Comparison of ENCODE assay signal across 15 mouse cellular contexts in genomic region chr15:102975688-102976111, GRCm38 (mm10). TPM values are rescaled to one million over a fixed set of nuclear protein-coding genes. Genes with fewer than 3 reads are reported as not detected.
DNase-seq lines count a peak whose midpoint lies in the region; ATAC-seq and TF ChIP-seq lines count a peak whose summit lies in the region.
"Had no signal": no experiment of that assay in that cellular context is flagged by ENCODE, and none has a peak within 500 bp of the region (broad histone marks: within the 10 kb centered on the region; RNA-seq: fewer than 3 reads in every experiment).

No protein-coding gene starts in this region.

- peak overlapping the region; percentile 85 for H3K4me3 ChIP-seq in gastrocnemius, adult 2 months
- peak overlapping the region; percentile 64 for H3K4me3 ChIP-seq in neural tube, embryonic 15.5 days (replicated peaks)
- no peak overlapping the region for H3K4me3 ChIP-seq in heart, embryonic 10.5 days
- H3K4me3 ChIP-seq: erythroblast, embryonic 14.5 days; liver, embryonic 15.5 days had no signal

- peaks cover 18% of the 10 kb centered on the region; the same call in 1 of the 2 replicates for H3K27me3 ChIP-seq in neural tube, embryonic 15.5 days (replicated peaks)
- H3K27me3 ChIP-seq in heart, embryonic 10.5 days (ENCODE audit: insufficient read depth, poor library complexity, severe bottlenecking) = peaks cover 100% of the 10 kb centered on the region

- peak overlapping the region; percentile 91 for H3K27ac ChIP-seq in gastrocnemius, adult 2 months
- peak overlapping the region; percentile 95 for H3K27ac ChIP-seq in neural tube, embryonic 15.5 days (replicated peaks)
- no peak overlapping the region for H3K27ac ChIP-seq in heart, embryonic 10.5 days
- H3K27ac ChIP-seq: liver, embryonic 15.5 days had no signal

- TF ChIP-seq CTCF in gastrocnemius, adult 2 months (IDR thresholded peaks at IDR 0.05) = no peak

- intact Hi-C loops in gastrocnemius, adult 2 months (cut with DNase I) = no loop called here

- H3K9me3 ChIP-seq in neural tube, embryonic 15.5 days (replicated peaks) = no peaks in the 10 kb centered on the region
- H3K9me3 ChIP-seq in heart, embryonic 10.5 days = no peaks in the 10 kb centered on the region
- H3K9me3 ChIP-seq: liver, embryonic 15.5 days had no signal

- H3K36me3 ChIP-seq in neural tube, embryonic 15.5 days = no peaks in the 10 kb centered on the region
- no peaks in the 10 kb centered on the region for H3K36me3 ChIP-seq in heart, embryonic 10.5 days
- H3K36me3 ChIP-seq: liver, embryonic 15.5 days had no signal

- H3K4me1 ChIP-seq in neural tube, embryonic 15.5 days = peaks cover 26% of the 10 kb centered on the region
- peaks cover 9% of the 10 kb centered on the region for H3K4me1 ChIP-seq in heart, embryonic 10.5 days

- H3K4me2 ChIP-seq in neural tube, embryonic 15.5 days = peak overlapping the region; percentile 70
- H3K4me2 ChIP-seq: liver, embryonic 15.5 days had no signal

- no peak for ATAC-seq in neural tube, embryonic 15.5 days (ENCODE audit: low FRiP score)

- under 1% methylated on average over 21 of the region's 21 CpGs for WGBS in neural tube, embryonic 15.5 days
- WGBS in heart, embryonic 10.5 days = 1% methylated on average over 21 of the region's 21 CpGs

- peak; percentile 69 for DNase-seq in gastrocnemius, adult 2 months
- no peak for DNase-seq in gastrocnemius, adult 18-20 months (ENCODE audit: low spot score)
- peak; percentile 20 for DNase-seq in urinary bladder, adult 2 months (ENCODE audit: low spot score)
- no peak for DNase-seq in urinary bladder, postnatal 4 days (ENCODE audit: low spot score in 2 of 2)
- peak; percentile 70 for DNase-seq in kidney, postnatal 14 days
- no peak for DNase-seq in gastrocnemius, adult 8-10 months (ENCODE audit: low spot score in 2 of 2)
- no peak for DNase-seq in heart, embryonic 10.5 days (ENCODE audit: low spot score)
- DNase-seq: cerebellum, postnatal 14 days; layer of hippocampus, postnatal 36 days; thymus, adult 2 months had no signal

- peak overlapping the region; percentile 93 for H3K9ac ChIP-seq in neural tube, embryonic 15.5 days (replicated peaks)
- H3K9ac ChIP-seq: liver, embryonic 15.5 days had no signal

RNA-seq across cellular contexts. Expression of gene Hoxc9, which starts 0.5 kb away (rescaled TPM):
- 1 to 10 TPM; 6.7 to 8.3 TPM for total RNA-seq in gastrocnemius, adult 2 months (2021)
- 1 to 10 TPM; 6.8 to 7.4 TPM for total RNA-seq in gastrocnemius, adult 18-20 months (2021)
- 0.36 and 0.46 TPM in 2 replicates for polyA plus RNA-seq in urinary bladder, adult 2 months (2012; rRNA removed)
- 19.7 and 30.9 TPM in 2 replicates for polyA plus RNA-seq in neural tube, embryonic 15.5 days (2015; fragmentation: Nextera tagmentation; extraction: Ambion mirVana)
- 1 to 10 TPM; 5.3 to 7.4 (median 6.0) TPM for total RNA-seq in gastrocnemius, adult 8-10 months (2022)
- polyA plus RNA-seq in heart, embryonic 10.5 days (2016; fragmentation: Nextera tagmentation; extraction: Ambion mirVana) = 0.49 TPM in 1 of 2 replicates, not detected in the other
- total RNA-seq: layer of hippocampus, postnatal 36 days had no signal
- polyA plus RNA-seq: erythroblast, embryonic 14.5 days; heart, embryonic 14.5 days; liver, embryonic 15.5 days; spleen, adult 2 months had no signal

RNA-seq across cellular contexts. Expression of gene Hoxc5, which starts 8.5 kb away (rescaled TPM):
- total RNA-seq in gastrocnemius, adult 2 months (2021) = 1 to 10 TPM; 2.7 to 2.9 TPM
- 1 to 10 TPM; 1.5 to 2.1 TPM for total RNA-seq in gastrocnemius, adult 18-20 months (2021)
- 0.60 and 1.4 TPM in 2 replicates for polyA plus RNA-seq in urinary bladder, adult 2 months (2012; rRNA removed)
- 14.6 and 20.7 TPM in 2 replicates for polyA plus RNA-seq in neural tube, embryonic 15.5 days (2015; fragmentation: Nextera tagmentation; extraction: Ambion mirVana)
- 1 to 10 TPM; 1.6 to 3.4 (median 2.4) TPM for total RNA-seq in gastrocnemius, adult 8-10 months (2022)
- polyA plus RNA-seq in heart, embryonic 10.5 days (2016; fragmentation: Nextera tagmentation; extraction: Ambion mirVana) = 0.60 and 5.5 TPM in 2 replicates
- total RNA-seq: layer of hippocampus, postnatal 36 days had no signal
- polyA plus RNA-seq: erythroblast, embryonic 14.5 days had no signal

RNA-seq across cellular contexts. Expression of gene Hoxc10, which starts 9.1 kb away (rescaled TPM):
- total RNA-seq in gastrocnemius, adult 2 months (2021) = 10 to 100 TPM; 72.4 to 84.8 TPM
- 10 to 100 TPM; 78.5 to 88.0 TPM for total RNA-seq in gastrocnemius, adult 18-20 months (2021)
- 2.2 and 2.6 TPM in 2 replicates for polyA plus RNA-seq in urinary bladder, adult 2 months (2012; rRNA removed)
- 51.3 and 71.0 TPM in 2 replicates for polyA plus RNA-seq in neural tube, embryonic 15.5 days (2015; fragmentation: Nextera tagmentation; extraction: Ambion mirVana)
- 100 to 1,000 TPM in 1 of 4 experiments, 10 to 100 TPM in 3; 77.4 to 106 (median 88.9) TPM for total RNA-seq in gastrocnemius, adult 8-10 months (2022)
- polyA plus RNA-seq in heart, embryonic 10.5 days (2016; fragmentation: Nextera tagmentation; extraction: Ambion mirVana) = 0.07 and 0.62 TPM in 2 replicates
- total RNA-seq: layer of hippocampus, postnatal 36 days had no signal
- polyA plus RNA-seq: erythroblast, embryonic 14.5 days; heart, embryonic 14.5 days; liver, embryonic 15.5 days; spleen, adult 2 months had no signal

RNA-seq across cellular contexts. Expression of gene Hoxc8, which starts 14.7 kb away (rescaled TPM):
- total RNA-seq in gastrocnemius, adult 2 months (2021) = 1 to 10 TPM; 1.0 to 2.8 TPM
- total RNA-seq in gastrocnemius, adult 18-20 months (2021) = 1 to 10 TPM; 1.3 to 1.9 TPM
- polyA plus RNA-seq in urinary bladder, adult 2 months (2012; rRNA removed) = 0.39 and 0.47 TPM in 2 replicates
- polyA plus RNA-seq in neural tube, embryonic 15.5 days (2015; fragmentation: Nextera tagmentation; extraction: Ambion mirVana) = 56.5 and 108 TPM in 2 replicates
- 1 to 10 TPM; 1.3 to 1.5 (median 1.4) TPM for total RNA-seq in gastrocnemius, adult 8-10 months (2022)
- polyA plus RNA-seq in heart, embryonic 10.5 days (2016; fragmentation: Nextera tagmentation; extraction: Ambion mirVana) = 0.06 and 1.7 TPM in 2 replicates
- total RNA-seq: layer of hippocampus, postnatal 36 days had no signal
- polyA plus RNA-seq: erythroblast, embryonic 14.5 days; heart, embryonic 14.5 days; spleen, adult 2 months had no signal

RNA-seq across cellular contexts. Expression of gene Hoxc11, which starts 21.5 kb away (rescaled TPM):
- 10 to 100 TPM in 1 of 2 experiments, 1 to 10 TPM in 1; 6.9 to 11.7 TPM for total RNA-seq in gastrocnemius, adult 2 months (2021)
- 1 to 10 TPM; 6.7 to 8.3 TPM for total RNA-seq in gastrocnemius, adult 18-20 months (2021)
- polyA plus RNA-seq in urinary bladder, adult 2 months (2012; rRNA removed) = 3.9 and 4.0 TPM in 2 replicates
- 2.1 and 5.6 TPM in 2 replicates for polyA plus RNA-seq in neural tube, embryonic 15.5 days (2015; fragmentation: Nextera tagmentation; extraction: Ambion mirVana)
- total RNA-seq in gastrocnemius, adult 8-10 months (2022) = 1 to 10 TPM; 6.0 to 8.8 (median 7.6) TPM
- polyA plus RNA-seq in heart, embryonic 10.5 days (2016; fragmentation: Nextera tagmentation; extraction: Ambion mirVana) = not detected in 2 replicates
- total RNA-seq: layer of hippocampus, postnatal 36 days had no signal
- polyA plus RNA-seq: erythroblast, embryonic 14.5 days; heart, embryonic 14.5 days; liver, embryonic 15.5 days; spleen, adult 2 months had no signal

Comparison
In these comparisons a context has a peak if more than half of its experiments do, and no peak if none do; other contexts are left out.
1. DNase-seq: peak in gastrocnemius, adult 2 months (single experiment), urinary bladder, adult 2 months (single experiment) and kidney, postnatal 14 days (single experiment); none in gastrocnemius, adult 18-20 months (single experiment), urinary bladder, postnatal 4 days (0 of 2), gastrocnemius, adult 8-10 months (0 of 2) and heart, embryonic 10.5 days (single experiment).